Mouse (Mus musculus): ENCODE measurements around the gene Adam30.
A peak's percentile ranks its signal among the peaks of the same experiment; 100 is the strongest.
"Not testable (repeated sequence)": the region's sequence is repeated elsewhere in the genome, so short reads cannot be mapped to it uniquely, and the experiment has no call there.

Adam30 gene

GRCm38 (mm10) chr3:98160330-98160729, at the start of gene Adam30:
Gene Adam30 (plus strand): TSS chr3:98160630.
- no peak for DNase-seq

GRCm38 (mm10) chr3:98118252-98118651, 42.2 kb upstream of the Adam30 start:
- DNase-seq: no peak

DNA sequence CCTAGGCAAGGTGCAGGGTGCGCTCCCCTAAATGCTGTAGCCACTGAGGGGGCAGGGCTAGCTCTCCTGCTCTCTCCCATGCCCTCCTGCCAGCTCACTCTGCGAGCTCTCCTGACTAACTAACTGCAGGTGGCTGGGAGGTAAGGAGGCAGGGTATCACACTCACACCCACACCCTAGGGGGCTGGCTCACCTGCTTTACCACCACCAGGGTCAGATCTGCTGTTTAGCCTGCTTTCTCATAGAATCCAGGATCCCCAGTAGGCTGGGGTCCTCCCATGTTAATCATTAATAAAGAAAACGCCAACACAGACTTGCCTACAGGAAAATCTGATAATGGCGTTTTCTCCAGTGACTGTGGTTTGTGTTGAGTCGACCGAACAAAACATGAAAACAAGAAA, 41.1 kb upstream of the Adam30 start:
- DNase-seq: no peak

DNA sequence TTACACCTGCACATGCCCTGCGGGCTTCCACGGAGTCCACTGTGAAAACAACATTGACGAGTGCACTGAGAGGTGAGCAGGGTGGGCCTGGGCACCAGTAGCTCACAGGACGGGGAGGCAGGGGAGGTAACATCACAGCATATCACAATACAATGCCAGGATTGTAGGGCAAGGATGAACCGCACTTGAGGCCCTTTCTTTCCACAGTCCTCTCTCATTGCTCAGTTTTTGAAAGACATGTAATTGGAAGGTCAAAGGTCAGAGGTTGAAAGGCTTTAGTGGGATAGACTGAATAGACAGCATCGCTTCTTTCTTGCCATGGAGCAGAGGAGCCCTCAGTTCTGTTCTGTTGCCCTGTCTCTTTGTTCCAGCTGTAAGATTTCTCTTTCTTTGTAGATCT, 39.5 kb upstream of the Adam30 start:
- no peak for DNase-seq

DNA sequence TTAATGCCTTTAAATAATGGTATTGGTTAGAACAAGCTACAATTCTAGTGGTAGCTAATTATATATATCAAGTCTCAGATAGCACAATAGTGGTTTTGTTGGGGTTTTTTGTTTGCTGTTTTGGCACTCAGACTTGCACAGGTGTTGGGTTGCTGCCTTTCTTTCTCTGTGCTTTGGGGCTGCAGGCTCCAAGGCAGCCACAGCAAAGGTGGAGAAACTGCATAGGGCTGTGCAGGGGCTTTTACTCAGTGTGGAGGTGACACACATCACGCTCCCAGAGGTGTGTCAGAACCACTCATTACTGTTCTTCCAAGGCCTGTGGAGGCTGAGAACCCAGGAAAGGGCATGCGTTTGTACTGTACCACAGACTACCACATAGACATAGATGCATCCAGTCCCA, 32.7 kb upstream of the Adam30 start:
- DNase-seq: no peak

DNA sequence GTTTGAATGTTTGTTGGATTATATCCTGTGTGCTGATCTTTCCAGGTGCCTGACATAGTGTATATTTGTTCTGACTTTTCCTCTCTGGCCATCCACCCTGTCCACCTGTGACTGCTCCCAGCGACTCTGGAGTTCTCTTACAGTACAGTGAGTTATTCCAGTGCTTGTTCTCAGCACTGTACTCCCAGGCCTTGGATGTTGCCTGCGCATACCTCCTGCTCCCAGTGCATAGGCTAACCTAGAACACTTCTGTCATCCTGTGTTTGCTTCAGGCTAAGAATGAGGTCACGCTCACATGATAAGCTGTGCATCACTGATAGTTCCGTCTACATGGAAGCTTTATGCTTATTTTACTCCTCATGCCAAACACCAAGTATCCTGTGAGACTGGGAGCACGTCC, 31.7 kb upstream of the Adam30 start:
- no peak for DNase-seq

- DNase-seq: not testable (repeated sequence)
Observed at GRCm38 (mm10) chr3:98132140-98132539, 28.3 kb upstream of the Adam30 start.

- DNase-seq: no peak
Observed at GRCm38 (mm10) chr3:98132636-98133035, 27.8 kb upstream of the Adam30 start.

GRCm38 (mm10) chr3:98141456-98141855, 19.0 kb upstream of the Adam30 start:
- no peak for DNase-seq

DNA sequence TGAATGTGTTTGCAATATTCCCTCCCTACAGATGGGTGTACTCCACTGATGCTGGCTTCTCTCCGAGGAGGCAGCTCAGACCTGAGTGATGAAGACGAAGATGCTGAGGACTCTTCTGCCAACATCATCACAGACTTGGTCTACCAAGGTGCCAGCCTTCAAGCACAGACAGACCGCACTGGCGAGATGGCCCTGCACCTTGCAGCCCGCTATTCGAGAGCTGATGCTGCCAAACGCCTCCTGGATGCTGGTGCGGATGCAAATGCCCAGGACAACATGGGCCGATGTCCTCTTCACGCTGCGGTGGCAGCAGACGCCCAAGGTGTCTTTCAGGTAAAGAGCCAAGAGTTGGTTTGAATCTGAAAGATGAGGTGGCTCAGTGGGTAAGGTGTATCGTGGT, 17.6 kb upstream of the Adam30 start:
- DNase-seq: no peak

- DNase-seq: no peak
Observed at GRCm38 (mm10) chr3:98145204-98145603, 15.2 kb upstream of the Adam30 start.

DNA sequence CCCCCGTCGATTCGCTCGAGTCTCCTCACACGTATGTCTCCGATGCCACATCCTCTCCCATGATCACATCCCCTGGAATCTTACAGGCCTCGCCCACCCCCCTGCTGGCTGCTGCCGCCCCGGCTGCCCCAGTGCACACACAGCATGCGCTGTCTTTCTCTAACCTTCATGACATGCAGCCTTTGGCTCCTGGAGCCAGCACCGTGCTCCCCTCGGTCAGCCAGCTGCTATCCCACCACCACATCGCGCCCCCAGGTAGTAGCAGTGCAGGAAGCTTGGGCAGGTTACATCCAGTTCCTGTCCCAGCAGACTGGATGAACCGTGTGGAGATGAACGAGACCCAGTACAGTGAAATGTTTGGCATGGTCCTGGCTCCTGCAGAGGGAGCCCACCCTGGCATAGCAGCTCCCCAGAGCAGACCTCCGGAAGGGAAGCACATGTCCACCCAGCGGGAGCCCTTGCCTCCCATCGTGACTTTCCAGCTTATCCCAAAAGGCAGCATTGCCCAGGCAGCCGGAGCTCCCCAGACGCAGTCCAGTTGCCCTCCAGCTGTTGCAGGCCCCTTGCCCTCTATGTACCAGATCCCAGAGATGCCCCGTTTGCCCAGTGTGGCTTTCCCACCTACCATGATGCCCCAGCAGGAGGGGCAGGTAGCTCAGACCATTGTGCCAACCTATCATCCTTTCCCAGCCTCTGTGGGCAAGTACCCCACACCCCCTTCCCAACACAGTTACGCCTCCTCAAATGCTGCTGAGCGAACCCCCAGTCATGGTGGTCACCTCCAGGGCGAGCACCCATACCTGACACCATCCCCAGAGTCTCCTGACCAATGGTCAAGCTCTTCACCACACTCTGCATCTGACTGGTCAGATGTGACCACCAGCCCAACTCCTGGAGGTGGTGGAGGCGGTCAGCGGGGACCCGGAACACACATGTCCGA, 13.7 kb upstream of the Adam30 start:
- DNase-seq: no peak

DNA sequence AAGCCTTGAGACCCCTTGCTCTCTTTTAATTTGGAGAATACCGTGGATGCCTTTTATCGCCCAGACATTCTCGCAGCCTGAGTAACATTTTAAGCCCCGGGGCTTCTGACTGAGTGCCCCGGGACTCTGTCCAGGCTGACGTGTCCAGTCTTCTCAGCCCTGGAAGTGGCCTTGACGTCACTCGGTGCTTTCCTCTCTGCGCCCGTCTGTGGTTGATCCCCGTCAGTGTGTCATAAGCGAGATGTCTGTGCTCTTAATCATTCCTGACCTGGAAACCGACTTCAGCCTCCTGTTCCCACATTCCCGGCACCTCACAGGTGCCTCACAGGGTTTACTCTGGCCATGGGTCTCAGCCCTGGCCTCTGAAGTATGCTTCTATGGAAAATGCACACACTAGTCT, 12.7 kb upstream of the Adam30 start:
- no peak for DNase-seq

GRCm38 (mm10) chr3:98149881-98150280, 10.5 kb upstream of the Adam30 start:
- no peak for DNase-seq

- DNase-seq: no peak
Observed at GRCm38 (mm10) chr3:98151016-98151415, 9.4 kb upstream of the Adam30 start.

DNA sequence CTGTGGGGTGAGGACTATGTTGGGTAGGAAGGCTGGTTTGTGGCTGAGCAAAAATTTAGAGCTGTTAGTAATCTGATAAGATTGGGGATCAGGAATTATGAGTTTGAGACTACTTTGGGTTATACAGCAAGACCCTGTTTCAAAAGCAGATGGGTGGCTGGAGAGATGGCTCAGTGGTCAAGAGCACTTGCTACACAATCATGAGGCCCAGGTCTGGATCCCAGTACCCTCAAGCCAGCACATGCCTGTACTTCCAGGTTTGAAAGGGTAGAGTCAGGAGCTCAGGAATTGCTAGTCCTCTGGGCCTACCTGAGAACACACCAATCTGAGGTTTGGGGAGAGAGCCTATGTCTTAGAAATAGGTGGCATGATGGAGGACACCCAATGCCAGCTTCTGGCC, 7.0 kb upstream of the Adam30 start:
- no peak for DNase-seq

DNA sequence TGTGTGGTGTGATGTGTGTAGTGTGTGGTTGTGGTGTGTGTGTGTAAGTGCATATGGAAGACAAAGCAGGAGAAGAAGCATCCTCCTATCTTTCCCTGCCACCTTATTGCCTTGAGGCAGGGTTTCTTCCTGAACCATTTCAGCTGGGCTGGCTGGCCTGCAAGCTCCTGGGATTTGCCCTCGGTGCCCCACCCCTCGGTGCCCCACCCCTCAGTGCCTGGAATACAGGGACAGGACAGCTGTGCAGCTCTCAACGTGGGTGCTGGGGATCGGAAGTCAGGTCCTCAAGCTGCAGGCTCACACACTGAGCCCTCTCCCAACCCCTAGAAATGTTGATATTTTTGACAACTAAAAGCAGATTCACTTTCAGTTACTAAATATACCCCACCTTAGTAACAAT, 4.3 kb upstream of the Adam30 start:
- no peak for DNase-seq

- no peak for DNase-seq
Observed at GRCm38 (mm10) chr3:98157073-98157472, 3.4 kb upstream of the Adam30 start.

GRCm38 (mm10) chr3:98157585-98157984, 2.8 kb upstream of the Adam30 start:
- DNase-seq: no peak

DNA sequence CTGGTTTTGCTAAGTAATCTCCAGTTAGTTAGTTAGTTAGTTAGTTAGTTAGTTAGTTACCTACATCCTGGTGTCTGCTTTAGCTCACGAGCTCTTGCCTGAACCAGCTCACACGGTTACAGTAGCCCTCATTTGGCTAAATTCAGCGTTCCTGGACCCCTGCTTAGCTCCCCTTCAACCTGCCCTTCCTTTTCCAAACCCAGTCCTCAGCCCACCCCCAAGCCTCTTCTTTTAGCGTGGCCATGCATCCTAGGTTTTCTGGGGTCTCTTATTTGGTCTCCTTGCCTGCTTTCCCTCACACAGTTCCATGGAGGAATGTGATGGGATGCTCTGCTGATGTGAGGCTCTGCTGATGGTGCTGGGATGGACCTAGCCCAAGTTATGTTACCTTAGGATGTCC, 1.8 kb upstream of the Adam30 start:
- DNase-seq: no peak

DNA sequence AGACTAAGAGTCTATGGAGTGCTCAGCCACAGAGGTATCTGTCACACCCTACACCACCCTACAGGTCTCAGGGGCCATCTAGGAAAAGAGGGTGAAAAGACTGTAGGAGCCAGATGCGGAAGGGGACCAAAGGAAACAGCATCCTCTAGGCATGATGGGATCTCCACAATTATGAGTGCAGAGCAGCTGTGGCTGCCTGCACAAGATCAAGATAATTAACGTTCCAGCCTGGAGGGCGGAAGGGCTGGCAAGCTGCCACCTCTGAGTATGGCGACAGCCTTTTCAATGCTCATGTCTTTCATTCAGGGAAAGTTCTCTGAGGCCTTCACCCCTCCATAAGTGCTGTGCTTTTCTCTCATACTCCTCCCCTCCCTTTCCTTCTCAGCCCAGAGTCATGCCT, 1.1 kb upstream of the Adam30 start:
- DNase-seq: peak; percentile 29

DNA sequence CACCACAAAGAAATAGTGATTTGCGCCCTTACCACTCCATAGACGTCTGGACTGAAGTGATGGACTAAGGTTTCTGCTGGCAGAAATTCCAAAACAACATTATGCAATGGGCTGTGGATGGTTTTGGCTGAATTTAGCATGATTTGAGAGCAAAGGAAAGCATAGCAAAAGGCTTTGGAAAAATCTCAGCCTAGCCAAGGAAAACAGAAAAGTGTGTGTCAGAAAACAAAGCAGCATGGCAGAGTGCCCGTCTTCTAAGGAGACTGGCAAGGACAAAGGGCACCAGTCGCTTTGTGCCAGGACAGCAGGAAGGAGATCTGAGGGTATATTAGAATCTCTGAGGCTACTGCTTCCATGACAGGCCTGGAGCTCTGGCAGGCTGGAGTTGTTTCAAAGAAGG, 17.9 kb downstream of the Adam30 start:
- DNase-seq: peak; percentile 58

GRCm38 (mm10) chr3:98180805-98181204, 20.4 kb downstream of the Adam30 start:
- DNase-seq: peak; percentile 50

DNA sequence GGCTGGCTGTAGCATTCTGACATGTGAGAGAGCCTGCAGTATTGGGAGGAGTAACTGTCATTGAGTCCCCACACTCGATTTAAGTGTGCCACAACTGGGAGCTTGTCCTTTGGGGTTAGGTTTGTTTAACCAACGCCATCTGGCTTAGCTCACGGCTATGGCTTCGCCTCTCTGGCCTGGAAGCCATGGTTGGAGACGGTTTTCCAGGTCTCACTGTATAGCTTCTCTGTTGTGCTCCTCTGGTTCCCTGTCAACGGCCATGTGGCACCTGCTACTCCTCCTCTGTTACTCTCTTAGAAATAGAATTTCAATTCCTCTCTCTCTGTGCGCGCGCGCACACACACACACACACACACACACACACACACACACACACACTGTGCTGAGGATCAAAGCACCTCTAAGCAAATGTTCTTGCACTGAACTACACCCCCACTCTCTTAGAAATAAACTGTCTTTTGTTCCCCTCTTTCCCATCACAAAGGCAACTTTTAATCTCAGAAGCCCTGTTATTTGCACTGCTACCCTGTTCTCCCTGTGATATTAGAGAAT, 24.8 kb downstream of the Adam30 start:
- DNase-seq: no peak

DNA sequence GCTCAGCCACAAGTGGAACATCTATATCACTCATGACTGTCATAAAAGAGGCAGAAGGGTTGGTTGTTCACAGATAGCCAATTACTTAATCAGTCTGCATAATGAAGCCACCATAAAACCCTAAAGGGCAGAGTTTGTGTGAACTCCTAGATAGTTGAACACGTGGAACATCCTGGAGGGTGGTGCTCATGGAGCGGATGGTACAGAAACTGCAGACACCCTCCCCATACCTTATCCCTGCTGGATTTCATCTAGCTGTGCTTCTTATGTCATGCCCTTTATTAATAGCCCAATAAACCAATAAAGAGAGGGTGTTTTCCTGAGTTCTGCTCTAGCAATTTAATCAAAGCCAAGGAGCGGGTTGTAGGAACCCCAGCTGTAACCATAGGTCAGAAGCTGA, 27.3 kb downstream of the Adam30 start:
- DNase-seq: no peak

Measured in right cerebral cortex, postnatal 4 days (tissue).